Mouse (Mus musculus): Measurements from ENCODE around the gene Siae. TPM values are rescaled to one million over a fixed set of nuclear protein-coding genes. Genes with fewer than 3 reads are reported as not detected.

The Siae gene
- polyA plus RNA-seq, 1 experiment from 2014 or later, result 15.0 TPM

GRCm38 (mm10) chr9:37519995-37520394, 35.5 kb upstream of the Siae start:
- H3K9me3 ChIP-seq (ENCODE audit: control insufficient read depth), result no peaks in the 10 kb centered on the region
- no peak for ATAC-seq
- H3K4me2 ChIP-seq (replicated peaks; ENCODE audit: low read depth), result no peak overlapping the region
- H3K4me1 ChIP-seq (replicated peaks; ENCODE audit: control insufficient read depth, insufficient read depth, low read length), result no peaks in the 10 kb centered on the region
- peaks cover 22% of the 10 kb centered on the region for H3K36me3 ChIP-seq (ENCODE audit: control insufficient read depth, insufficient read depth)
- TF ChIP-seq CTCF (IDR thresholded peaks at IDR 0.05; ENCODE audit: low read depth), result no peak
- no peak overlapping the region for H3K9ac ChIP-seq (ENCODE audit: low read depth, low read length)
- no peak overlapping the region for H3K27ac ChIP-seq (ENCODE audit: low read depth, low read length)
- H3K4me3 ChIP-seq (ENCODE audit: low read depth, low read length), result no peak overlapping the region
- no peaks in the 10 kb centered on the region for H3K27me3 ChIP-seq (replicated peaks; ENCODE audit: control insufficient read depth, insufficient read depth, low read length)
- 82% methylated on average over 2 of the region's 2 CpGs for WGBS

- Histone ChIP-seq H3K9ac (ENCODE audit: low read depth, low read length) (no peak overlapping the region), H3K4me1 (replicated peaks; ENCODE audit: control insufficient read depth, insufficient read depth, low read length) (no peaks in the 10 kb centered on the region), H3K36me3 (ENCODE audit: control insufficient read depth, insufficient read depth) (peaks cover 19% of the 10 kb centered on the region), H3K4me3 (ENCODE audit: low read depth, low read length) (no peak overlapping the region), H3K27ac (ENCODE audit: low read depth, low read length) (no peak overlapping the region), H3K4me2 (replicated peaks; ENCODE audit: low read depth) (no peak overlapping the region), H3K9me3 (ENCODE audit: control insufficient read depth) (no peaks in the 10 kb centered on the region), H3K27me3 (replicated peaks; ENCODE audit: control insufficient read depth, insufficient read depth, low read length) (peaks cover 22% of the 10 kb centered on the region)
- 82% methylated on average over 2 of the region's 2 CpGs for WGBS
- no peak for TF ChIP-seq CTCF (IDR thresholded peaks at IDR 0.05; ENCODE audit: low read depth)
- ATAC-seq, result no peak
Measured at GRCm38 (mm10) chr9:37525461-37525860, 30.0 kb upstream of the Siae start.

DNA sequence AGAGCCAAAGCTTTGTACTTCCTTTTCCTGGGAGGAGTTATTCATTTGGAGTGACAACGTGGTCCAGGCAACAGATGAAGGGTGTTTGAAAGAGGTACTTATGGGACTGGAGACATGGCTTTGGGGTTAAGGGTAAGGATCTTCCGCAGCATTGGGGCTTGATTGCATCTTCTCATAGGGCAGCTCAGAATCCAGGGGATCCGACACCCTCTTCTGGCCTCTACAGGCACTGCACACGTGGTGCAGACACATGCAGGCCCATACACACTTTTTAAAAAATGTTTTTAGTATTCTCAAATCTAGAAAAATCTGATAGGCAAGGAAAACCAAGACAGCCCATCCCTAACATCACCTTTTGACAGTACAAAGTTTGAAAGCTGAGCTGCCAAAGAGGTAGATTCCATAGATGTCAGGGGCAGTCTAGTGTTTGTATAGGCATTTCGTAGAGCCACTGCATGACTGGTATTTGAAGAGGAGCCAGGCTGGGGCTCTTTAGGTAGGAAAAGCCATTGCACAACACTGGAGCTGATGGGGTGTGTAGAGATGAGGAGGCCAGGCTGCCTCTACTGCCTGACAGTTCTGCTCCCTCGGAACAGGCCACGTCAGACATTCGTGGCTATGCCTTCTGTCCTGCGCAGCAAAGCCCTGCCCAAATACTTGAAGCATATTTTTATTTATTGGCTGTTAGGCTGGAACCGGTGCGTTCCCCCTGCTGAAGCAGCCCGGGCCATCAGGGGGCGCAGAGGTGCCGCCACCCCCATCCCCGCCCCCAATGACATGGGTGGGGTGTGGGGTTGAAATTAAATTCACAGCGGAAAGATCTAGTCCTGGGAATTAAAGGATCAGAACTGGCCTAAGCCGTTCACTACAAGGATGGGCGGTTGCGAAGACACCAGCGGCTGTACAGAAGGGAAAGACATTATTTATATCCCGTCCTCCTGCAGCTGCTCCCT, 28.8 kb upstream of the Siae start:
- peaks cover 11% of the 10 kb centered on the region for H3K36me3 ChIP-seq (ENCODE audit: control insufficient read depth, insufficient read depth)
- peaks cover 7% of the 10 kb centered on the region; the same call in 1 of the 2 replicates for H3K4me1 ChIP-seq (replicated peaks; ENCODE audit: control insufficient read depth, insufficient read depth, low read length)
- H3K9ac ChIP-seq (ENCODE audit: low read depth, low read length), result no peak overlapping the region
- TF ChIP-seq CTCF (IDR thresholded peaks at IDR 0.05; ENCODE audit: low read depth), result peak; percentile 47; the same call in 1 of the 2 replicates
- H3K4me3 ChIP-seq (ENCODE audit: low read depth, low read length), result no peak overlapping the region
- peaks cover 22% of the 10 kb centered on the region for H3K27me3 ChIP-seq (replicated peaks; ENCODE audit: control insufficient read depth, insufficient read depth, low read length)
- H3K27ac ChIP-seq (ENCODE audit: low read depth, low read length), result no peak overlapping the region
- H3K9me3 ChIP-seq (ENCODE audit: control insufficient read depth), result no peaks in the 10 kb centered on the region
- ATAC-seq, result no peak
- 41% methylated on average over 21 of the region's 21 CpGs for WGBS
- peak overlapping the region; percentile 54 for H3K4me2 ChIP-seq (replicated peaks; ENCODE audit: low read depth)

GRCm38 (mm10) chr9:37527396-37528224, 27.9 kb upstream of the Siae start, which contains the start of gene Esam:
Gene Esam, plus strand, starts transcription at chr9:37528078.
- Histone ChIP-seq H3K9me3 (ENCODE audit: control insufficient read depth) (no peaks in the 10 kb centered on the region), H3K36me3 (ENCODE audit: control insufficient read depth, insufficient read depth) (peaks cover 10% of the 10 kb centered on the region), H3K27ac (ENCODE audit: low read depth, low read length) (peak within 1 kb of the TSS; percentile 54), H3K9ac (ENCODE audit: low read depth, low read length) (0 out of 2 replicates have a peak within 1 kb of the TSS, but pooled peaks have one; percentile 11), H3K4me1 (replicated peaks; ENCODE audit: control insufficient read depth, insufficient read depth, low read length) (peaks cover 7% of the 10 kb centered on the region; the same call in 1 of the 2 replicates), H3K27me3 (replicated peaks; ENCODE audit: control insufficient read depth, insufficient read depth, low read length) (peaks cover 22% of the 10 kb centered on the region), H3K4me2 (replicated peaks; ENCODE audit: low read depth) (peak within 1 kb of the TSS; percentile 54), H3K4me3 (ENCODE audit: low read depth, low read length) (peak within 1 kb of the TSS; percentile 45)
- no peak for ATAC-seq
- WGBS, result 23% methylated on average over 41 of the region's 41 CpGs
- peak; percentile 15; the same call in 1 of the 2 replicates for TF ChIP-seq CTCF (IDR thresholded peaks at IDR 0.05; ENCODE audit: low read depth)

DNA sequence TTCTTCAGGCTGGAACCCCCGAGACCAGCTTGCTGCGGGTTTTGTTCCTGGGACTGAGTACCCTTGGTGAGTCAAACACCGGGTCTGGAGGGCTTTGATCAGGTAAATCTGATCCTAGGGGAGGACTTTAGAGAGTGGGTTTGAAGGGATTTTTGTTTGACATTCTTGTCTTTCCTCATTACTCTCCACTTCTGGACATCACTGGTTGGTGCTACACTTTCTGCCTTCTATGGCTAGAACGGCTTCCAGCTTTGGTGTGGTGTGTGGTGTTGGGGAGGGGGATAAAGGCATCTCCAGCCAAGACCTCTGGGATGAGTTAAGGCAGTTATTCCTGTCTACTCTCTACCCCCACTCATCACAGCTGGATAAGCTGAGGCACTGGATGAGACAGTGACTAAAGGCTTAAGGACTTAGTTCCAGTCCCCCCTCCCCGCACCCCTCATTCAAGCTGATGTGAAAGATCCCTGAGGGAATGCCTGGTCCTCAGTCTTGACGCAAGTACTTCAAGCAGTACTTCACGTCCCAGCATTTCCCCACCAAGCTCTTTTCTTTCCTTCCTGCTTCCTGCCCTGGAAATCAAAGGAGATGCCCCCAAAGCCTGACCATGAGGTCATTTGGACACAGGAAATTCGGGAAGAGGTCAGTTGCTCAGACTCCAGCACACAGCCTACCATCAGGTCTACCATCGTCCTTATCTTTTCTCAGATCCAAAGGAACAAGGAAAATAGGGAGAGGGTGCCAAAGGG, 27.1 kb upstream of the Siae start:
- Histone ChIP-seq H3K36me3 (ENCODE audit: control insufficient read depth, insufficient read depth) (0 out of 2 replicates have a peak, but pooled peaks cover 2% of the 10 kb centered on the region), H3K4me3 (ENCODE audit: low read depth, low read length) (peak overlapping the region; percentile 45), H3K4me1 (replicated peaks; ENCODE audit: control insufficient read depth, insufficient read depth, low read length) (peaks cover 7% of the 10 kb centered on the region; the same call in 1 of the 2 replicates), H3K4me2 (replicated peaks; ENCODE audit: low read depth) (peak overlapping the region; percentile 54; the same call in 1 of the 2 replicates), H3K9ac (ENCODE audit: low read depth, low read length) (no peak overlapping the region), H3K9me3 (ENCODE audit: control insufficient read depth) (no peaks in the 10 kb centered on the region), H3K27ac (ENCODE audit: low read depth, low read length) (peak overlapping the region; percentile 54; the same call in 1 of the 2 replicates), H3K27me3 (replicated peaks; ENCODE audit: control insufficient read depth, insufficient read depth, low read length) (peaks cover 22% of the 10 kb centered on the region)
- no peak for TF ChIP-seq CTCF (IDR thresholded peaks at IDR 0.05; ENCODE audit: low read depth)
- WGBS, result 52% methylated on average over 9 of the region's 9 CpGs
- ATAC-seq, result no peak

All from intestine, postnatal 0 days (tissue).